Mouse (Mus musculus): ENCODE results near the gene Paxx. TPM values are rescaled to one million over a fixed set of nuclear protein-coding genes. Genes with fewer than 3 reads are reported as not detected.
A peak's percentile ranks its signal among the peaks of the same experiment; 100 is the strongest.

Paxx gene
- total and polyA plus RNA-seq, 3 experiments = 13.9 to 16.2 (median 15.1) TPM

- Histone ChIP-seq H3K4me1 (ENCODE audit: control insufficient read depth in 1 of 2, insufficient read depth in 2 of 2) (peaks cover 15 to 40% of the 10 kb centered on the region in 2 experiments), H3K79me2 (replicated peaks; ENCODE audit: control insufficient read depth, extremely low read depth, insufficient read depth, poor library complexity, severe bottlenecking) (peaks cover 8% of the 10 kb centered on the region; the same call in 1 of the 2 replicates), H3K4me2 (ENCODE audit: insufficient read depth, low read depth, poor library complexity, severe bottlenecking) (peak overlapping the region; percentile 40; the same call in 1 of the 2 replicates), H3K36me3 (replicated peaks in 1 of 2; ENCODE audit: control insufficient read depth in 1 of 2, insufficient read depth in 1 of 2, low read length in 1 of 2) (peaks cover 29 to 33% of the 10 kb centered on the region in 2 experiments), H3K9me3 (replicated peaks; ENCODE audit: low read length) (no peaks in the 10 kb centered on the region), H3K27ac (ENCODE audit: insufficient read depth, low read depth) (0 out of 2 replicates have a peak overlapping the region, but pooled peaks have one; percentile 3), H3K4me3 (replicated peaks in 1 of 3; ENCODE audit: low read depth in 2 of 3, low read length in 2 of 3, poor library complexity in 1 of 3) (peak overlapping the region in 2 of 3 experiments; percentile 57 to 70), H3K27me3 (replicated peaks) (no peaks in the 10 kb centered on the region), H3K9ac (ENCODE audit: insufficient read depth, low read depth) (0 out of 2 replicates have a peak overlapping the region, but pooled peaks have one; percentile 25)
- in situ Hi-C loops (cut with MboI; ENCODE audit: low pct_ligation_motif_present, low pct_unique_long_range_greater_than_20kb, low sequenced_read_pairs) = no loop called here
- TF ChIP-seq SMC3 (IDR thresholded peaks at IDR 0.05; ENCODE audit: low read depth, low read length) (no peak), MXI1 (IDR thresholded peaks at IDR 0.05; ENCODE audit: low read depth, low read length) (no peak), RAD21 (IDR thresholded peaks at IDR 0.05; ENCODE audit: low read depth, low read length) (no peak), USF2 (conservative IDR thresholded peaks at IDR 0.05; ENCODE audit: low read depth, low read length) (no peak), TCF12 (IDR thresholded peaks at IDR 0.05; ENCODE audit: low read depth, low read length) (no peak), CTCF (conservative IDR thresholded peaks at IDR 0.05 in 1 of 2, IDR thresholded peaks at IDR 0.05 in 1 of 2; ENCODE audit: low read depth in 2 of 2, low read length in 2 of 2) (no peak), UBTF (IDR thresholded peaks at IDR 0.05; ENCODE audit: low read depth, low read length) (no peak), SIN3A (IDR thresholded peaks at IDR 0.05; ENCODE audit: low read length) (no peak), HCFC1 (IDR thresholded peaks at IDR 0.05; ENCODE audit: low read depth, low read length) (no peak), TBP (conservative IDR thresholded peaks at IDR 0.05; ENCODE audit: low read depth, low read length) (no peak), MAX (IDR thresholded peaks at IDR 0.05; ENCODE audit: low read length) (no peak), POLR2A (IDR thresholded peaks at IDR 0.05; ENCODE audit: low read depth, low read length) (no peak), NRF1 (IDR thresholded peaks at IDR 0.05; ENCODE audit: low read depth, low read length) (no peak), GABPA (IDR thresholded peaks at IDR 0.05; ENCODE audit: insufficient replicate concordance, low read depth, low read length) (no peak), MEF2A (IDR thresholded peaks at IDR 0.05; ENCODE audit: borderline replicate concordance, low read depth, low read length) (no peak), USF1 (IDR thresholded peaks at IDR 0.05; ENCODE audit: low read depth, low read length) (no peak), BHLHE40 (IDR thresholded peaks at IDR 0.05; ENCODE audit: low read depth, low read length) (no peak), CHD2 (IDR thresholded peaks at IDR 0.05; ENCODE audit: low read length) (no peak)
- dilution Hi-C loops (cut with MboI; ENCODE audit: extremely low pct_ligation_motif_present, extremely low pct_unique_long_range_greater_than_20kb, low sequenced_read_pairs) = no loop called here
- no peak for DNase-seq (ENCODE audit: extremely low read depth)
These were observed 39.2 kb upstream of the Paxx start for GRCm38 (mm10) chr2:25500071-25500575.

DNA sequence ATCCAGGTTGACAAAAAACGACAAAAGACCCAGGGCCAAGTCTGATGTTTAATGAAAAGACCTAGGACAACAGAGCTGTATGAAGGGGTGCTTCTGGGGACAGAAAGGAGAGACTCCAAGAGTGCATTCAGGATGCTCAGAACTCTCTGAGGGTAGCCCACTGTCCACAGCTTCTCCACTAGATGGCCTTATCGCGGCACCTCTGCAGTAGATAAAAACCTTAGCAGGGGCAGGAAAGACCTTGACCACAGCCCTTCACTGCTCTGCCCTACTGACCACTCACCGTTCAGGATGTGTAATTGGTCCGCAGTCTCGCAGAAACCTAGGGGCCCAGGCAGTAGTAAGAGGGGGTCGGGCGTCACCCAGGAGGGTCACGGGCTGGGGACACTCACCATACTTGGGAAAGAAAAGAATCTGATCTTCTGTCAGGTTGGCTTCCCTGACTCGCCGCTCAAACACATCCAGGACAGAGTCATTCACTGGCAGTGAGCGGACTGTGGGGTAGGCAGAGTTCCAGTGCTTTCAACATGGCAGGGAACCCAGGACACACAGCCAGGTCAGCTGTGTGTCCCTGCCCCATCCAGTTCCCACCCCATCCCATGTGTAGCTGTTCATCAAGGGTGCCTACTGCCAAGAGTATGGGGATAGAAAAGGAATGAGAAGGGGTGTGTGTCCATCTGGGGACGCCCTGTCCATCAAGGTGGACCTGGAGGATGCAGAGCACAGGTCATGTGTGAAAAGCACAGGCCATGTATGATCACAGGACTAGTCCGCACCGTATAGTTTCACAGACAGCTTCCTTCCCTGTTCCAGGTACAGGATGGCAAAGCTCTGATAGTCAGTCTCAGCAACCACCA, 38.0 kb upstream of the Paxx start:
- Histone ChIP-seq H3K4me3 (replicated peaks in 1 of 3; ENCODE audit: low read depth in 2 of 3, low read length in 2 of 3, poor library complexity in 1 of 3) (no peak overlapping the region), H3K27me3 (replicated peaks) (no peaks in the 10 kb centered on the region), H3K27ac (ENCODE audit: insufficient read depth, low read depth) (no peak overlapping the region), H3K9ac (ENCODE audit: insufficient read depth, low read depth) (no peak overlapping the region), H3K9me3 (replicated peaks; ENCODE audit: low read length) (no peaks in the 10 kb centered on the region), H3K4me1 (ENCODE audit: control insufficient read depth in 1 of 2, insufficient read depth in 2 of 2) (peaks cover 15 to 40% of the 10 kb centered on the region in 2 experiments), H3K36me3 (replicated peaks in 1 of 2; ENCODE audit: control insufficient read depth in 1 of 2, insufficient read depth in 1 of 2, low read length in 1 of 2) (peaks cover 16 to 20% of the 10 kb centered on the region in 2 experiments), H3K79me2 (replicated peaks; ENCODE audit: control insufficient read depth, extremely low read depth, insufficient read depth, poor library complexity, severe bottlenecking) (peaks cover 8% of the 10 kb centered on the region; the same call in 1 of the 2 replicates), H3K4me2 (ENCODE audit: insufficient read depth, low read depth, poor library complexity, severe bottlenecking) (no peak overlapping the region)
- dilution Hi-C loops (cut with MboI; ENCODE audit: extremely low pct_ligation_motif_present, extremely low pct_unique_long_range_greater_than_20kb, low sequenced_read_pairs) (no loop called here), in situ Hi-C loops (cut with MboI; ENCODE audit: low pct_ligation_motif_present, low pct_unique_long_range_greater_than_20kb, low sequenced_read_pairs) (no loop called here)
- no peak for DNase-seq (ENCODE audit: extremely low read depth)
- peak; percentile 33 for TF ChIP-seq SMC3 (IDR thresholded peaks at IDR 0.05; ENCODE audit: low read depth, low read length)
- peak in 1 of 2 experiments; percentile 59; a peak in 2 of 4 replicates for TF ChIP-seq CTCF (conservative IDR thresholded peaks at IDR 0.05 in 1 of 2, IDR thresholded peaks at IDR 0.05 in 1 of 2; ENCODE audit: low read depth in 2 of 2, low read length in 2 of 2)
- peak; percentile 47 for TF ChIP-seq RAD21 (IDR thresholded peaks at IDR 0.05; ENCODE audit: low read depth, low read length)
- no peak for TF ChIP-seq MAFK (IDR thresholded peaks at IDR 0.05; ENCODE audit: insufficient replicate concordance, low read length)
- no peak for TF ChIP-seq UBTF (IDR thresholded peaks at IDR 0.05; ENCODE audit: low read depth, low read length)
- TF ChIP-seq USF2 (conservative IDR thresholded peaks at IDR 0.05; ENCODE audit: low read depth, low read length) = no peak

Measured in CH12.LX (cell line).